Mouse (Mus musculus): ENCODE data around the gene Trim43c.
"Not testable (repeated sequence)": the region's sequence is repeated elsewhere in the genome, so short reads cannot be mapped to it uniquely, and the experiment has no call there.

Gene Trim43c

DNA sequence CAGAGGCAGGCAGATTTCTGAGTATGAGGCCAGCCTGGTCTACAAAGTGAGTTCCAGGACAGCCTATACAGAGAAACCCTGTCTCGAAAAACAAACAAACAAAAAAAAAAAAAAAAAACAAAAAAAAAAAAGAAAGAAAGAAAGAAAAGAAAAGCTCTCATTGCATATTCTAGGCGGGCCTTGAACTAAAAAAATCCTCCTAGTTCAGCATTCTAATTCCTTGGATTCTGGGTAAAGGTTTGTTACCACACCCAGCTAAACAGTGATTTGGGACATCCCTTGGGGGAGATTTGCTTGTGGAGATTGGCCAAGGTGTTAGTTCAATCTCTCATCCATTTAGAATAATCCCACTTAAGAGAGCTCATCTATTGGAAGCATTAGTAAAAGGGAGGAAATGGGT lies at the start of gene Trim43c:
Gene Trim43c, plus strand, starts transcription at position 301 of the 400 bp plus-strand sequence.
- DNase-seq (ENCODE audit: low read depth, low spot score): not testable (repeated sequence)

DNA sequence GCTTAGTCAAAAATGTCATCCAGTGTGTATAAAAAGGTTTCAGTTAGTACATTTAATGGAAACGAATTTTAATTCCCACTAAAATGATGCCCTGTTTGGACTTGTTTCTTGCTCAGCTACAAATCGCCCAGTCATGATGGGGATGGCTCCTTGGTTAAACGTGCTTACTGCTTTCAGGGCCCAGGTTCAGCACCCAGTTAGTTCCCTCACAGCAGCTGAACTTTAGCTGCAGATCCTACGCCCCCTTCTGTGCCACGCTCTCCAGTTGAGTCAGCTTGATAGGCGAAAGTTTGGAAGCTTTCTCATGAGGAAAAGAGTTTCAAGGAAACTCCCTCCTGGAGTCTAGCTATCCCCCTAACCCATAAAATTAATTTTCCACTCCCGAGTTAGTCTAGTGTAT lies 14.1 kb downstream of the Trim43c start:
- DNase-seq (ENCODE audit: low read depth, low spot score): not testable (repeated sequence)

DNA sequence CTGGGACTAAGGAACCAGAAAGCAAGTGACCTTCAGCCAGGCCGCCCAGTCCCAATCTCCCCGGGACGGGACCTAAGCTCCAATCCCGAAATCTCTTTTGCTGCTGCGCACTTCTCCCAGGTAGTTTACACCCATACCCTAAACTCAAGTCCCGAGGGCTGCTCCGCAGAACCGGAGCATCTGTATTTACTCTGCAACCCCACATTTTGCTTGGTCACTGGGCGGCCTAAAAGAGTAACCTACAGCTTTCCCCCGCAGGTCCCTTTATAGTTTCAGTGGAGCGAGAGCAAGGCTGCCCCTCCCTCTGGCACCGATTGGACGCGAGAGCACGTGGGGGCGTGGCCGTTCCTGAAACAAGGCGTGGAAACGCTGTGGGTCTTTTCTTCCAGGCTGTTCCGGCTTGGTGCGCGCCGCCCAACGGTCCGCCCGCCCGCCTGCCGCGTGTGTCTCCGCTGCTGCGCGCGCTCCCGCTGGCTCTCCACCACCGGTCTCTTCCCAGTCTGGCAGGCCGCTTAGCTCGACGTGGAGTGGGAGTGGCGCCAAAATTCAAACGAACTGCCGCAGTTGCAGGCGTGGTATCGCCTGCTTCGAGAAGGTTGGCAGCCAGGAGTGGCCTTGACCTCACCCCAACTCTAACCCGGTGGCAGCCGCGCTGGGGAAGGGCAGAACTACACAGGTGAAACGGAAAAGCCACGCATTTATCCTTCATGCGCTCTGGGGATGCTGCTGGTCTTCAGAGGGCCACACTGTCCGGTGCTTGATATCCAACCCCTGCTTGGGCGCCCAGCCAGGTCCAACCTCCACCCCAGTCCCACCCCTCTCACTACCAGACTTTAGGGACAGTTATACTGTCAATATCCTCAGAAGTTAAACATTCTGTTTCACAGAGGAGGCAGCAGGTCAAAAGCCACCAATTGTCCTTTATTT lies 19.9 kb downstream of the Trim43c start:
- DNase-seq (ENCODE audit: low read depth, low spot score): peak; percentile 97
